8 mouse cellular contexts compared by ENCODE assay signal in the genomic region with DNA sequence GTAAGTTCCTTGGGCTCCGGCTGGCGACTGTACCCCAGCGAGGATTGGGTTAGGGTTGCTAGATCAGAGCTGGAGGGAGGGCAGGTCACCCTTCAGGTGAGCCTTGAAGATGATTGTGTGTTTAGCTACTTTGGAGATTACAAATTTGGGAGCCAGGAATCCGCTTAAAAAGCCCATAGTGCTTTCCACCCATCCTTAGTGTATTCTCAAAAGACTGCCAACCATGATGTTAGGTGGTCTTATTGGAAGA. TPM values are rescaled to one million over a fixed set of nuclear protein-coding genes. Genes with fewer than 3 reads are reported as not detected.
DNase-seq lines count a peak whose midpoint lies in the region; ATAC-seq and TF ChIP-seq lines count a peak whose summit lies in the region.

No protein-coding gene starts in this region.

- H3K4me3 ChIP-seq in kidney, embryonic 16.5 days (ENCODE audit: low read length) = peak overlapping the region; percentile 97
- H3K4me3 ChIP-seq in embryonic facial prominence, embryonic 10.5 days = peak overlapping the region; percentile 91
- peak overlapping the region; percentile 77 for H3K4me3 ChIP-seq in hindbrain, embryonic 16.5 days (ENCODE audit: low read length)
- H3K4me3 ChIP-seq in midbrain, postnatal 0 days (ENCODE audit: low read depth, low read length) = peak overlapping the region; percentile 64

- no peak for ATAC-seq in kidney, embryonic 16.5 days (ENCODE audit: low FRiP score, low TSS enrichment)
- ATAC-seq in hindbrain, embryonic 16.5 days = no peak
- ATAC-seq in midbrain, postnatal 0 days (ENCODE audit: low FRiP score) = no peak

- peak overlapping the region; percentile 100 for H3K27ac ChIP-seq in kidney, embryonic 16.5 days (ENCODE audit: low read length)
- peak overlapping the region; percentile 98 for H3K27ac ChIP-seq in embryonic facial prominence, embryonic 10.5 days (replicated peaks)
- H3K27ac ChIP-seq in hindbrain, embryonic 16.5 days (ENCODE audit: low read depth, low read length) = peak overlapping the region; percentile 95
- H3K27ac ChIP-seq in midbrain, postnatal 0 days (ENCODE audit: low read depth, low read length) = peak overlapping the region; percentile 95

- TF ChIP-seq CTCF in midbrain, postnatal 0 days (IDR thresholded peaks at IDR 0.05) = no peak

- H3K9me3 ChIP-seq in kidney, embryonic 16.5 days (ENCODE audit: low read length) = no peaks in the 10 kb centered on the region
- H3K9me3 ChIP-seq in embryonic facial prominence, embryonic 10.5 days = no peaks in the 10 kb centered on the region
- H3K9me3 ChIP-seq in hindbrain, embryonic 16.5 days (ENCODE audit: control insufficient read depth, low read length) = no peaks in the 10 kb centered on the region
- no peaks in the 10 kb centered on the region for H3K9me3 ChIP-seq in midbrain, postnatal 0 days (ENCODE audit: low read length)

- no peaks in the 10 kb centered on the region for H3K27me3 ChIP-seq in kidney, embryonic 16.5 days (ENCODE audit: insufficient read depth, low read length)
- H3K27me3 ChIP-seq in embryonic facial prominence, embryonic 10.5 days (replicated peaks; ENCODE audit: low read depth, poor library complexity, severe bottlenecking) = no peaks in the 10 kb centered on the region
- no peaks in the 10 kb centered on the region for H3K27me3 ChIP-seq in hindbrain, embryonic 16.5 days (replicated peaks; ENCODE audit: control insufficient read depth, insufficient read depth, low read length)
- H3K27me3 ChIP-seq in midbrain, postnatal 0 days (ENCODE audit: insufficient read depth, low read length) = no peaks in the 10 kb centered on the region

- peaks cover 35% of the 10 kb centered on the region for H3K36me3 ChIP-seq in kidney, embryonic 16.5 days (ENCODE audit: insufficient read depth, low read length)
- peaks cover 48% of the 10 kb centered on the region for H3K36me3 ChIP-seq in embryonic facial prominence, embryonic 10.5 days (replicated peaks)
- H3K36me3 ChIP-seq in hindbrain, embryonic 16.5 days (ENCODE audit: control insufficient read depth, insufficient read depth, low read length) = peaks cover 16% of the 10 kb centered on the region
- peaks cover 23% of the 10 kb centered on the region for H3K36me3 ChIP-seq in midbrain, postnatal 0 days (ENCODE audit: insufficient read depth, low read length)

- H3K4me1 ChIP-seq in kidney, embryonic 16.5 days (ENCODE audit: insufficient read depth, low read length) = peaks cover 12% of the 10 kb centered on the region
- H3K4me1 ChIP-seq in embryonic facial prominence, embryonic 10.5 days = peaks cover 22% of the 10 kb centered on the region
- H3K4me1 ChIP-seq in hindbrain, embryonic 16.5 days (ENCODE audit: control insufficient read depth, insufficient read depth, low read depth, low read length) = peaks cover 5% of the 10 kb centered on the region
- no peaks in the 10 kb centered on the region for H3K4me1 ChIP-seq in midbrain, postnatal 0 days (ENCODE audit: insufficient read depth, low read length)

- peak overlapping the region; percentile 89 for H3K4me2 ChIP-seq in kidney, embryonic 16.5 days (replicated peaks; ENCODE audit: low read depth, low read length)
- peak overlapping the region; percentile 85 for H3K4me2 ChIP-seq in hindbrain, embryonic 16.5 days (ENCODE audit: low read length)
- H3K4me2 ChIP-seq in midbrain, postnatal 0 days (ENCODE audit: low read depth, low read length, poor library complexity, severe bottlenecking) = peak overlapping the region; percentile 84

- 0% methylated on average over 4 of the region's 4 CpGs for WGBS in kidney, embryonic 16.5 days
- WGBS in embryonic facial prominence, embryonic 10.5 days = 2% methylated on average over 4 of the region's 4 CpGs
- WGBS in hindbrain, embryonic 16.5 days = 2% methylated on average over 4 of the region's 4 CpGs
- 1% methylated on average over 4 of the region's 4 CpGs for WGBS in midbrain, postnatal 0 days

- DNase-seq in kidney, postnatal 10 days = no peak
- DNase-seq in embryonic facial prominence, embryonic 10.5 days (ENCODE audit: low spot score) = no peak
- DNase-seq in midbrain, postnatal 0 days (ENCODE audit: low spot score) = no peak
- no peak for DNase-seq in cerebellum, postnatal 10 days
- DNase-seq in layer of hippocampus, postnatal 36 days = no peak
- no peak for DNase-seq in layer of hippocampus, adult 8-10 months (ENCODE audit: low spot score in 2 of 2)

- peak overlapping the region; percentile 97 for H3K9ac ChIP-seq in kidney, embryonic 16.5 days (replicated peaks; ENCODE audit: low read length)
- H3K9ac ChIP-seq in hindbrain, embryonic 16.5 days (ENCODE audit: low read depth, low read length) = peak overlapping the region; percentile 93
- H3K9ac ChIP-seq in midbrain, postnatal 0 days (replicated peaks; ENCODE audit: low read length, poor library complexity, severe bottlenecking) = peak overlapping the region; percentile 93

RNA-seq across cellular contexts. Expression of gene Rpl29, which starts 0.7 kb away (rescaled TPM):
- polyA plus RNA-seq in kidney, embryonic 16.5 days (2015; fragmentation: Nextera tagmentation; extraction: Ambion mirVana) = 947 and 1,016 TPM in 2 replicates
- polyA plus RNA-seq in embryonic facial prominence, embryonic 10.5 days (2016; fragmentation: Nextera tagmentation; extraction: Ambion mirVana) = 1,047 and 1,078 TPM in 2 replicates
- 603 and 620 TPM in 2 replicates for polyA plus RNA-seq in hindbrain, embryonic 16.5 days (2015; fragmentation: Nextera tagmentation; extraction: Ambion mirVana)
- 795 and 936 TPM in 2 replicates for total RNA-seq in midbrain, postnatal 0 days (2014; rRNA removed)
- polyA plus RNA-seq in midbrain, postnatal 0 days (2015; fragmentation: Nextera tagmentation; extraction: Ambion mirVana) = 645 TPM in 2 replicates
- total RNA-seq in layer of hippocampus, postnatal 36 days (2021) = 100 to 1,000 TPM; 265 to 274 TPM
- total RNA-seq in layer of hippocampus, adult 8-10 months (2022) = 100 to 1,000 TPM; 250 to 295 (median 266) TPM

RNA-seq across cellular contexts. Expression of gene Acy1, which starts 8.2 kb away (rescaled TPM):
- 59.1 and 62.4 TPM in 2 replicates for polyA plus RNA-seq in kidney, embryonic 16.5 days (2015; fragmentation: Nextera tagmentation; extraction: Ambion mirVana)
- 43.2 and 46.1 TPM in 2 replicates for polyA plus RNA-seq in embryonic facial prominence, embryonic 10.5 days (2016; fragmentation: Nextera tagmentation; extraction: Ambion mirVana)
- polyA plus RNA-seq in hindbrain, embryonic 16.5 days (2015; fragmentation: Nextera tagmentation; extraction: Ambion mirVana) = 26.2 and 26.6 TPM in 2 replicates
- total RNA-seq in midbrain, postnatal 0 days (2014; rRNA removed) = 11.4 and 22.6 TPM in 2 replicates
- polyA plus RNA-seq in midbrain, postnatal 0 days (2015; fragmentation: Nextera tagmentation; extraction: Ambion mirVana) = 13.3 and 17.0 TPM in 2 replicates
- total RNA-seq in layer of hippocampus, postnatal 36 days (2021) = 10 to 100 TPM; 11.3 to 15.5 TPM
- total RNA-seq in layer of hippocampus, adult 8-10 months (2022) = 10 to 100 TPM; 14.0 to 21.3 (median 15.0) TPM

RNA-seq across cellular contexts. Expression of gene Abhd14b, which starts 17.3 kb away (rescaled TPM):
- 45.5 and 48.3 TPM in 2 replicates for polyA plus RNA-seq in kidney, embryonic 16.5 days (2015; fragmentation: Nextera tagmentation; extraction: Ambion mirVana)
- 6.0 and 6.4 TPM in 2 replicates for polyA plus RNA-seq in embryonic facial prominence, embryonic 10.5 days (2016; fragmentation: Nextera tagmentation; extraction: Ambion mirVana)
- 12.1 and 13.2 TPM in 2 replicates for polyA plus RNA-seq in hindbrain, embryonic 16.5 days (2015; fragmentation: Nextera tagmentation; extraction: Ambion mirVana)
- total RNA-seq in midbrain, postnatal 0 days (2014; rRNA removed) = 16.2 and 18.4 TPM in 2 replicates
- 12.6 and 13.8 TPM in 2 replicates for polyA plus RNA-seq in midbrain, postnatal 0 days (2015; fragmentation: Nextera tagmentation; extraction: Ambion mirVana)
- 10 to 100 TPM; 11.3 to 11.9 TPM for total RNA-seq in layer of hippocampus, postnatal 36 days (2021)
- 10 to 100 TPM; 14.7 to 17.7 (median 17.0) TPM for total RNA-seq in layer of hippocampus, adult 8-10 months (2022)

RNA-seq across cellular contexts. Expression of gene Abhd14a, which starts 17.5 kb away (rescaled TPM):
- 68.8 and 70.3 TPM in 2 replicates for polyA plus RNA-seq in kidney, embryonic 16.5 days (2015; fragmentation: Nextera tagmentation; extraction: Ambion mirVana)
- polyA plus RNA-seq in embryonic facial prominence, embryonic 10.5 days (2016; fragmentation: Nextera tagmentation; extraction: Ambion mirVana) = 40.1 and 40.4 TPM in 2 replicates
- polyA plus RNA-seq in hindbrain, embryonic 16.5 days (2015; fragmentation: Nextera tagmentation; extraction: Ambion mirVana) = 83.8 and 87.8 TPM in 2 replicates
- total RNA-seq in midbrain, postnatal 0 days (2014; rRNA removed) = 69.8 and 73.8 TPM in 2 replicates
- 72.3 and 74.5 TPM in 2 replicates for polyA plus RNA-seq in midbrain, postnatal 0 days (2015; fragmentation: Nextera tagmentation; extraction: Ambion mirVana)
- total RNA-seq in layer of hippocampus, postnatal 36 days (2021) = 10 to 100 TPM; 38.5 to 41.0 TPM
- total RNA-seq in layer of hippocampus, adult 8-10 months (2022) = 10 to 100 TPM; 35.6 to 44.4 (median 40.2) TPM

RNA-seq across cellular contexts. Expression of gene Pcbp4, which starts 23.2 kb away (rescaled TPM):
- 119 and 136 TPM in 2 replicates for polyA plus RNA-seq in kidney, embryonic 16.5 days (2015; fragmentation: Nextera tagmentation; extraction: Ambion mirVana)
- polyA plus RNA-seq in embryonic facial prominence, embryonic 10.5 days (2016; fragmentation: Nextera tagmentation; extraction: Ambion mirVana) = 320 and 346 TPM in 2 replicates
- 228 and 235 TPM in 2 replicates for polyA plus RNA-seq in hindbrain, embryonic 16.5 days (2015; fragmentation: Nextera tagmentation; extraction: Ambion mirVana)
- 543 and 647 TPM in 2 replicates for total RNA-seq in midbrain, postnatal 0 days (2014; rRNA removed)
- 242 and 248 TPM in 2 replicates for polyA plus RNA-seq in midbrain, postnatal 0 days (2015; fragmentation: Nextera tagmentation; extraction: Ambion mirVana)
- total RNA-seq in layer of hippocampus, postnatal 36 days (2021) = 100 to 1,000 TPM; 175 to 176 TPM
- total RNA-seq in layer of hippocampus, adult 8-10 months (2022) = 100 to 1,000 TPM; 186 to 215 (median 199) TPM
